Mouse (Mus musculus): ENCODE measurements around the gene Fbxo41. TPM values are rescaled to one million over a fixed set of nuclear protein-coding genes. Genes with fewer than 3 reads are reported as not detected.

Fbxo41 gene
- 8.3 and 10.5 TPM in 2 replicates for polyA plus RNA-seq (2021; fragmentation: Nextera tagmentation)
- long read RNA-seq, experiment 1, partial matches to known transcripts: 4 of 34 reads
- long read RNA-seq, experiment 1, other reads (novel, unspliced or antisense): 30 of 34 reads
- long read RNA-seq, experiment 2, full-length matches to known transcripts: 2 of 85 reads
- long read RNA-seq, experiment 2, partial matches to known transcripts: 29 of 85 reads
- long read RNA-seq, experiment 2, other reads (novel, unspliced or antisense): 54 of 85 reads

GRCm38 (mm10) chr6:85502911-85503250 lies at the start of gene Fbxo41:
TSS of gene Fbxo41 (minus strand) at chr6:85502994.

DNA sequence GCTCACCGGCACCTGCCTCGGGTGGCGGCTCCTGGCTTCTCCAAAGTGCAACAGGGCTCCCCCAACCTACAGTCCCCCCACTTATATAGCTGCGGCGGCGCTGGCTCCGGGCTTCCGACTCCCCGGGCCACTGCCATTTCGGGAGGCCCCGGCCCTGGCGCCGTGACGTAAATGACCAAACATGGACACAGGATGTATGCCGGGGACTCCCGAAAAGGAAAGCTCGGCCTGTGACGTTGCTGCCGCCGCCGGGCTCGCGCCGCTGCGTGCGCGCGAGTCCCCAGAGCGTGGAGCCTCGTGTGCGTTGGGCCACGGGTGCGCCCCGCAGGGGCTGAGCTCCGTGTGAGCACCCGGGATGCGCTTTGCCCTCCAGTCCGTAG lies 10.7 kb upstream of the Fbxo41 start, which contains the start of gene Egr4:
Gene Egr4 (minus strand): TSS at position 59 of the 380 bp plus-strand sequence.

DNA sequence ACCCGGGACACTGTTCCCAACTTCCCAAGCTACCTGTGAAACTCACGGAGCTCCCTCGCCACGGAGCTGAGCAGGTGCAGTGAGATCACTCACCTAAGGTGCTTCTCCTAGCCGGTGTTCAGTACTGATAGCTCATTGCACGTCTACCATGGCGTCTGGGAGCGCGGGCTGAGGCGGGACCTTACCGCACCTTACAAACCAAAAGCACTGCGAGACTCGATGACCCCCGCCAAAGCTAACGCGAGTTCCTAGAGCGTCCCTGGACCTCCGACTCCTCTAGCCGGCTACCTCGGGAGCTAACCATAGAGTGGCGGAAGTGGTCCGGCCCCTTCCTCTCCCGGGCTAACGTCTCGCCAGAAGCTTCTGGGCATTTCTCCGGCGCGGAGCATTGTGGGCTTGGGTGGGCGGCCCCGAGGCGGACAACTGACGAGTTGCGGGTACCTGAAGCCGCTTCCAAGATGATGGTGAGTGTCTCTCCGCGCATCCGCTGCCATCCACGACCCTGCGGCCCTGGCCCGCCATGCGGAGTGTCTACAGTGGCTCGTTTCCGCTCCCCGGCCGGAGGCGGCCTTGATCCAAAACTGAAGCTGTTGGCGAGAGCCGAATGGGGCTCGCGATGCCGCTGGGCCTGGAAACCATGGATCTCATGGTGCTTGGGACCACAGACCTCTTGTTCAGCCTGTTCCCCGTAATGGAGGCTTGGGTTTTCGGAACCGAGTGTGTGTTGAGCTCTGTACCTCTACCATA lies 51.0 kb downstream of the Fbxo41 start, which contains the start of gene Pradc1:
Gene Pradc1 (minus strand): TSS at position 307 of the 747 bp plus-strand sequence.

DNA sequence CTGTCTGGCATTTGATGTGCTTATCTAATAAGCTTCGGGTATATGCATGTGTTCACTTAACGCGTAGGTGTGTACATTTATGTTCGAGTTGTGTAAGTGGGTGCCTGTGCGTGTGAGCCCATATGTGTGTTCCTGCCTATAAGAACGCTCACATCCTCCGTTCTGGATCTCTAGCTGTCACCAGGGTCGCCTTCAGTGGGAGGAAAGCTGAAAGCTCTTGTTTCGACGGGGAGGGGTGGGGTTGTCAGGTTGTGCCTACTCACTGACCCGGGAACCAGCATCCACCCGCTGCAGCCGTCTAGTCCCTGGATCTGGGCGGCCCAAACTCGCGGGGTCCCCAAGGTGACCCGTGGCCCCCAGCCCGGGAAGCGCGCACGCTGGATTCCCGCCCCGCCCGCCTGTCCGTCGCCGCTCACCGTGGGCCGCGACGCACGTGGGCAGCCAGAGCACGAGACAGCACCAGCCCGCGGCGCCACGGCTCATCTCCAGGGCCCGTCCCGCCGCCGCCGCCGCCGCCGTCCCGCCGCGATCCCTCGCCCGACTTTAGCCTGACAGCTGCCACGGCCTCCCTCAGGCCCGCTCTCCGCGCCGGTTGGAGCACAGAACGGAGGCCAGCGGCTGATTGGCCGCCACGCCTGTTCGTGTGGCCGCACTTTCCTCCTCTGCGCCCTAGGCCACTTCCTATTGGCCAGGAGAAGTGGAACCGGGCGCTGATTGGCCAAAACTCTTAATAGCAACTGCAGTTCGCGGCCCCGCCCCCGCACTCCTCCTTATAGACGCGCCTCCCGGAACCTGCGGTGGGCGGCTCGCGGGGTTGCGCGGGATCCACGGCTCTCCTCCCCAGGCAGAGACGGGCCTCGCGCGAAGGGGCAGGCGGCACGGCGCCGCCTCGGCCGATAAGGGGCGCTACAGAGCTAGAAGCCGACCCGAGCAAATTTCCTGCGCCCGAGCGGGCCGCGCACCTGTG lies 51.8 kb downstream of the Fbxo41 start, which contains the start of gene Cct7:
Gene Cct7 (plus strand): TSS at position 818 of the 967 bp plus-strand sequence.

DNA sequence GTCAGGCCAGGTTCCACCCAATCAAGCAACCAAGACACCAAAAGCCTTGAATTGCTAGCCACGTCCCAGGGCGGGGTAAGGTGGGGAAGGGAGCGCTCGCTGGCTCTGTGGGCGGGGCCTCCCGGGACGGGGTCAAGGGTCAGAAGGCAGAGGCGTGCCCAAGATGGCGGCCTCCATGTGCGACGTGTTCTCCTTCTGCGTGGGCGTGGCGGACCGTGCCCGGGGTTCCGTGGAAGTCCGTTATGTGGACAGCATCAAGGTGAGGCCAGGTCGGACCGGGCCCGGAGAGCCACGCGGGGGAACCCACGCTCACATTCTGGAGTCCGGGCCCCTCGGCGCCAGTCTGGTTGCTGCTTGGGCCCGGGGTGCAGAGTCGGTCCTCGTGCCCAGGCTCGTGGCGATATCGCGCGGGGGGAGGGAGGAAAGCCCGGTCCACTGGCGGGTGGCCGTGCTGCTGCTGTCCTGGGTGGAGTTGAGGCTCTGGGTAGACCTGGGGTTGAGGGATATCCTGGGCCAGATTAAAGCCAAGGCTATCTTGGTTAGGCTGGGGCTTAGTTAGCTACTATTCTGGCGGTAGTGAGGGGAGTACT lies 70.9 kb downstream of the Fbxo41 start, which contains the start of gene Smyd5:
Gene Smyd5 (plus strand): TSS at position 148 of the 590 bp plus-strand sequence.

GRCm38 (mm10) chr6:85423836-85424379 lies 78.9 kb downstream of the Fbxo41 start, which contains the start of gene Noto:
TSS of gene Noto (plus strand) at chr6:85423886.

Other genes starting within 250 kb of the Fbxo41 start
- 232 and 411 TPM in 2 replicates for gene Sfxn5, start 169.6 kb downstream of the Fbxo41 start, polyA plus RNA-seq (2021; fragmentation: Nextera tagmentation)
- gene Rab11fip5, start 128.4 kb downstream of the Fbxo41 start, polyA plus RNA-seq (2021; fragmentation: Nextera tagmentation): 7.0 and 7.7 TPM in 2 replicates
- gene Noto, start 79.1 kb downstream of the Fbxo41 start, polyA plus RNA-seq (2021; fragmentation: Nextera tagmentation): not detected in 2 replicates
- 23.2 and 24.0 TPM in 2 replicates for gene Smyd5, start 71.0 kb downstream of the Fbxo41 start, polyA plus RNA-seq (2021; fragmentation: Nextera tagmentation)
- gene Cct7, start 51.5 kb downstream of the Fbxo41 start, polyA plus RNA-seq (2021; fragmentation: Nextera tagmentation): 364 and 375 TPM in 2 replicates
- gene Pradc1, start 51.0 kb downstream of the Fbxo41 start, polyA plus RNA-seq (2021; fragmentation: Nextera tagmentation): 21.4 and 23.7 TPM in 2 replicates
- gene Egr4, start 10.6 kb upstream of the Fbxo41 start, polyA plus RNA-seq (2021; fragmentation: Nextera tagmentation): 22.2 and 26.3 TPM in 2 replicates
- gene Alms1, start 84.5 kb upstream of the Fbxo41 start, polyA plus RNA-seq (2021; fragmentation: Nextera tagmentation): 0.49 and 0.55 TPM in 2 replicates
- gene Nat8f7, start 210.2 kb upstream of the Fbxo41 start, polyA plus RNA-seq (2021; fragmentation: Nextera tagmentation): 0.30 and 0.79 TPM in 2 replicates